Mouse (Mus musculus) cerebellum, postnatal 25 days (tissue): ENCODE results near the gene Rhox2c.
"Not testable (repeated sequence)": the region's sequence is repeated elsewhere in the genome, so short reads cannot be mapped to it uniquely, and the experiment has no call there.

Source experiments
- DNase-seq, 2 experiments: peaks; one replicate each; pipeline ENCODE4 v3.0.0; 2021; ENCODE audit warnings: mixed read lengths in 2 of 2

The Rhox2c gene

DNA sequence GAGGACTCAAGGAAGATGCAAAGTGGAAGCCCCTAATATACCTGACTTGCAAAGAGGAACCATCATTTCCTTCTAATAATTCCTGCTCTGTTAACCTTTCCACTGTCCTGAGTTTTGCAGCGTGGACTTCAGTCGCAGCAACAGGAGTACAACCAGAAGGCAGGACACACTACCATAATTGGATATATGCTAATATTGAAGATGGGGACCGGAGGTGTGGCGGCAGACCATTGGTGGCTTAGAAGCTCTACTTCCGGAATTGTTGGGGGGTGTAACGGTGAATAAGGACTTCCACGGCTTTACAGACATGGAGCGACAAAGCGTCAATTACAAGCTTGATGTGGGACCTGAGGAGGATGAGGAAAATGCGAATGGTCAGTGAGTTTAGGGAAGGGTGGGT is at the start of gene Rhox2c:
Gene Rhox2c (plus strand): TSS at position 301 of the 400 bp plus-strand sequence.
- DNase-seq = not testable (repeated sequence)

DNA sequence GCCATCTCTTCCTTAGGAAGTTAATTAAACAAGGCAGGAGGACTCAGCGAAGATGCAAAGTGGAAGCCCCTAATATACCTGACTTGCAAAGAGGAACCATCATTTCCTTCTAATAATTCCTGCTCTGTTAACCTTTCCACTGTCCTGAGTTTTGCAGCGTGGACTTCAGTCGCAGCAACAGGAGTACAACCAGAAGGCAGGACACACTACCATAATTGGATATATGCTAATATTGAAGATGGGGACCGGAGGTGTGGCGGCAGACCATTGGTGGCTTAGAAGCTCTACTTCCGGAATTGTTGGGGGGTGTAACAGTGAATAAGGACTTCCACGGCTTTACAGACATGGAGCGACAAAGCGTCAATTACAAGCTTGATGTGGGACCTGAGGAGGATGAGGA is 41.7 kb upstream of the Rhox2c start, which contains the start of gene Rhox2b:
Gene Rhox2b (plus strand): TSS at position 301 of the 400 bp plus-strand sequence.
- not testable (repeated sequence) for DNase-seq

DNA sequence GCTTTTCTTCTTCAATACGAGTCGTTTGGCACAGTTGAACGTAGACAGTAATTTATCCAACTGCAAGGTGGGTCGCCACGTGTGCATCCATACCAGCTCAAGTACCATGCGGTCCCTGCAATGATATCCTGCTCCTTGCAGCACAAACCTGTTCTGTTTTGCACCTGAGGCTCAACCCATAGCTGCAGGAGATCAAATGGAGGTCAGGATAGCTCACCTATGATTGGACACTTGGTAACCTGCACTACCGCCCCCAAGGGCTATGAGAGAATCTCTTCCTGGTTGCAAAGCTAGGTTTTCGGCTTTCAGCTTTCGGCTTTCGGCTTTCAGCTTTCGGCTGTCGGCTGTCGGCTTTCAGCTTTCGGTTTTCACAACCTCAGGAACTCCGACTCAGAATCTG is 21.3 kb upstream of the Rhox2c start, which contains the start of gene Rhox4b:
Gene Rhox4b (plus strand): TSS at position 301 of the 400 bp plus-strand sequence.
- not testable (repeated sequence) for DNase-seq

DNA sequence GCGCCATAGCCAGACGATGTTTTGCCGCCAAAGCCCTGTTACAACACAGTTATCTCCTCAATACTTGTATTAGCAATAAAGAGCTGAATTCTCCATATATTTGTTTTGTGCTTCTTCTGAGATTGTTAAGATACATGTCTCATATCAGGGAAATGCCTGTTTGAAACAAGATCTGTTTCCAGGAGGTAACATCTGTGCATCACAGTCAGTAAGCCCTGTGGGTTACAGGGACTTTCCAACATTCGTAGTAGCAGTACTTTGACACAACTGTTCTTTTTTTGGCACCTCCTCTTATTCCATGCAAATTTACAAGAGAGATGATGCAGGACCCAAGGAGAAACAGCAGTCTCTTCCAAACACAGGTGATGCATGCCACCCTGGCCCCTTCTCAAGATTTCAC is 4.8 kb downstream of the Rhox2c start, which contains the start of gene Rhox3c:
Gene Rhox3c (plus strand): TSS at position 301 of the 400 bp plus-strand sequence.
- DNase-seq = not testable (repeated sequence)

DNA sequence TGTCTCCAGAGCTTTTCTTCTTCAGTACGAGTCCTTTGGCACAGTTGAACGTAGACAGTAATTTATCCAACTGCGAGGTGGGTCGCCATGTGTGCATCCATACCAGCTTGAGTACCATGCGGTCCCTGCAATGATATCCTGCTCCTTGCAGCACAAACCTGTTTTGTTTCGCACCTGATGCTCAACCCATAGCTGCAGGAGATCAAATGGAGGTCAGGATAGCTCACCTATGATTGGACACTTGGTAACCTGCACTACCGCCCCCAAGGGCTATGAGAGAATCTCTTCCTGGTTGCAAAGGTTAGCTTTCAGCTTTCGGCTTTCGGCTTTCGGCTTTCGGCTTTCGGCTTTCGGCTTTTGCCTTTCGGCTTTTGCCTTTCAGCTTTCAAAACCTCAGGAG is 26.6 kb downstream of the Rhox2c start, which contains the start of gene Rhox4c:
Gene Rhox4c (plus strand): TSS at position 301 of the 400 bp plus-strand sequence.
- not testable (repeated sequence) for DNase-seq

DNA sequence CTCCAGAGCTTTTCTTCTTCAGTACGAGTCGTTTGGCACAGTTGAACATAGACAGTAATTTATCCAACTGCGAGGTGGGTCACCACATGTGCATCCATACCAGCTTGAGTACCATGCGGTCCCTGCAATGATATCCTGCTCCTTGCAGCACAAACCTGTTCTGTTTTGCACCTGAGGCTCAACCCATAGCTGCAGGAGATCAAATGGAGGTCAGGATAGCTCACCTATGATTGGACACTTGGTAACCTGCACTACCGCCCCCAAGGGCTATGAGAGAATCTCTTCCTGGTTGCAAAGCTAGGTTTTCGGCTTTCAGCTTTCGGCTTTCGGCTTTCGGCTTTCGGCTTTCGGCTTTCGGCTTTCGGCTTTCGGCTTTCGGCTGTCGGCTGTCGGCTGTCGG is 60.6 kb downstream of the Rhox2c start, which contains the start of gene Rhox4d:
Gene Rhox4d (plus strand): TSS at position 301 of the 400 bp plus-strand sequence.
- not testable (repeated sequence) for DNase-seq
